Mouse (Mus musculus): ENCODE results near the gene Acer3. TPM values are rescaled to one million over a fixed set of nuclear protein-coding genes. Genes with fewer than 3 reads are reported as not detected.

The Acer3 gene
- polyA plus RNA-seq, 1 experiment from 2014 or later = 24.0 TPM

DNA sequence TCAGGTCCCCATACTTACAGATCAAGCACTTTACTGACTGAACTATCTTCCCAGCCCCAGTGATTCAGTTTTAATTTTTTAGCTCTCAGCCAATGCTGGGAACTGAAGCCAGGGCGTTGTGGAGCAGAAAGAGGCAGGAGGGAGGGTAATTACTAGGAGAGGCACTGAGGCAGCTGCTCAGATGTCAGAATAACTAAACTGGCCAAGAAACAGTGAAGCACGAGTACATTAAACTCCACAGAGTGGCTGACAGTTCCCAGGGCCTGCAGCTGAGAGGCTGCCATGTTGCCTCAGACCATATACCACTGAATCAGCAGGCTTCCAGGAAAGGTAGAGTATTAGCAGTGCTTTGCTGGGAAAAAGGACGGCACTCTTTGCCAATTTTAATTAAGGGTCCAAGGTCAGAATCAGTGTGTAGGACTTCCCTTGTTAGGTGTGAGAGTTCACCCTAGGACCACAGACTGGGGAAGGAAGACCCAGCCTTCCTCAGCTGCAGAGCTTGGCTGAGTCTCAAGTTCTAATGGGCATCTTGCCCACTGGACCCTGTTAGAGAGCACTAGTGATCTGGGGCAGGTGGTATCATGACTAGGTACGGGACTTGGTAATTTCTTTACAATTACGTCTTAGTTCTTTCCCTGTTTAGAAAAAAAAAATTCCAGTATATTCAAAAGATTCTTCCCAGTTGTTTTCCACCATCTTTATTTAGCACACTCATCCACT is 11.8 kb upstream of the Acer3 start:
- H3K4me1 ChIP-seq = peaks cover 43% of the 10 kb centered on the region
- no peak for ATAC-seq (replicated peaks; ENCODE audit: low FRiP score)
- no peaks in the 10 kb centered on the region for H3K9me3 ChIP-seq (replicated peaks)
- 50% methylated on average over 5 of the region's 5 CpGs for WGBS
- no peaks in the 10 kb centered on the region for H3K36me3 ChIP-seq
- no peak overlapping the region for H3K4me2 ChIP-seq
- no peak overlapping the region for H3K4me3 ChIP-seq (replicated peaks)
- no peaks in the 10 kb centered on the region for H3K27me3 ChIP-seq
- no peak overlapping the region for H3K9ac ChIP-seq
- H3K27ac ChIP-seq = no peak overlapping the region

DNA sequence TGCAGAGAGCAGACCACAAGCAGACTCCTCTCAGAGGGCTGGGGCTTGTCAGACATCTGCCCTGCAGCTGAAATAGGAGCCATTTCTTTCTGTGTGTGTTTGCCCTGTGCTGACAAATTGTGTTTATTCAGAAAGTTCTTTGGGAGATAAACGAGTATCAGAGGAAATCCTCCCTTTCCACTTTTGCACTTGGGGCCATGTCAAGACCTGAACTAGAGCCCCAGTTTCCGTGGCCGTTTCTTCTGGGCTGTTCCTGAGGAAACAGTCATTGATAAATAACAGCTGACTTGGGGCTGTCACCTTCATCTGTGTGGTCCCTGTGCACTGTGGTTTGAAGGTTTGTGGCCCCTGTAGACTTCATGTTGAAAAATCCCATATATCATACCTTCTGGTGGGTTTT is 10.9 kb upstream of the Acer3 start:
- no peaks in the 10 kb centered on the region for H3K9me3 ChIP-seq (replicated peaks)
- H3K4me1 ChIP-seq = peaks cover 43% of the 10 kb centered on the region
- no peak overlapping the region for H3K9ac ChIP-seq
- H3K4me2 ChIP-seq = no peak overlapping the region
- H3K27me3 ChIP-seq = no peaks in the 10 kb centered on the region; the same call in 1 of the 2 replicates
- 10% methylated on average over 3 of the region's 3 CpGs for WGBS
- ATAC-seq (replicated peaks; ENCODE audit: low FRiP score) = no peak; the same call in 1 of the 2 replicates
- no peaks in the 10 kb centered on the region for H3K36me3 ChIP-seq
- no peak overlapping the region for H3K27ac ChIP-seq
- no peak overlapping the region for H3K4me3 ChIP-seq (replicated peaks)

DNA sequence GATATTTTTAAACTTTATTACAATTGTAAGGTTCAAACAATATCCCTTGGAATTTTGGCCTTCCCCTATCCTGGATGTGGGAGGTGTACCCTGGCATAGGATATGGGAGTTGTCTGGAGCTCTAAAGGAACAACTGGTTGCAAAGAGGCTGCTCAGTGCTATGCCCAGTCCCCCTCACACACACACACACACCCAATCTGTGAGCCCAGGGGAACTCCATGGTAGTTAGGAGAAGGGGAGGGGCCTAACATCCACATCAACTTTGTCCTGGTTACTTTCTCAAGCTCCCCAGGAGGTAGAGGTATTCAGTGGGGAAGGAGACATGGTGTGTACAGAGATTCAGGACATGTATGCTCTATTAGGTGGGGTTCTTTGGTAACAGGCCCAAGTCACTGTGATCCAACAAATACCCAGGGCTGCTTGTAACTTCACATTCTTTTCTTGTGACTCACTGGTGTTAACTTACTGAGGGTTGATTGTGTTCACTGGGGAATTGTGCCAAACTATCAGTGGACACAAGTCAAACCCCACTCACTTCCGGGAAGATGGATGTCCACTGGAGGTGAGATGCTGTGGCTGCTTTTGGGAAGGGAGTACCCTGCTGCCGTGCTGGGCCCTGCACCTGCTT is 9.5 kb upstream of the Acer3 start:
- no peak overlapping the region for H3K4me3 ChIP-seq (replicated peaks)
- no peak overlapping the region for H3K9ac ChIP-seq
- no peak overlapping the region for H3K27ac ChIP-seq
- no peaks in the 10 kb centered on the region; the same call in 1 of the 2 replicates for H3K27me3 ChIP-seq
- no peaks in the 10 kb centered on the region for H3K36me3 ChIP-seq
- H3K9me3 ChIP-seq (replicated peaks) = no peaks in the 10 kb centered on the region
- 57% methylated on average over 2 of the region's 2 CpGs for WGBS
- ATAC-seq (replicated peaks; ENCODE audit: low FRiP score) = no peak
- peaks cover 36% of the 10 kb centered on the region for H3K4me1 ChIP-seq
- no peak overlapping the region for H3K4me2 ChIP-seq

DNA sequence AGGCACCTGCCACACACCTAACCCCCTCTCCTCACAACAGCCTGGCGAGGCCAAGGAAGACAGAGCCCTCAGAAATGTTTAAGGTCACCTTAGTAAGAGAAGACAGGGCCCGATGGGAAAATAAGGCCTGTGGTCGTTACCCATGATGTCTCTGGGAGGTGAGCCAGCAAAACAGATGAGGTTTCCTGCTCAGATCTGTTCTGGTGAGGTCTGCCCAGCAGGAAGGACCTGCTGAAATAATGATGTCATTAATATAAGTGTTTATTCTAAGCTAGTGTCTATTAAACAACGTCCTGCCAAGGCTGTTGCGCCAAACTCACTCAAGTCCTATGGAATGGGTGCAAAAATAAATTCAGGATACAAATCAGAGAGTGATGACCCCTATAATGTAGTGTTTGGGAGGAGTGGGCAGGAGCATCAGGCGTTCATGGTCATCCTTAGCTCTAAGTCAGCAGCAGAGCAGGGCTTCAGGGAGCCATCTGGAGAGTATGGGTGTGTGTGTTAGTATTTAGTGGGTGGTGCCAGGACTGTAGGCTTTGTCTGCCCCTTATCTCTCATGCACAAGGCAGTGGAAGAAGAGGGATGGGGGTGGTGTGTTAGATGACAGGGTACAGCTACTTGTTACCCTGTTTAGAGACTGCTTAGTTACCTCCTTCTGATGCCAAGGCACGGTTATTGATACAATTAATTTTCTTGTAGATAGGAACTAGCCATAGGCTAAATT is 8.8 kb upstream of the Acer3 start:
- Histone ChIP-seq H3K36me3 (no peaks in the 10 kb centered on the region), H3K4me3 (replicated peaks) (no peak overlapping the region), H3K9me3 (replicated peaks) (no peaks in the 10 kb centered on the region), H3K4me1 (peaks cover 31% of the 10 kb centered on the region), H3K27me3 (no peaks in the 10 kb centered on the region; the same call in 1 of the 2 replicates), H3K4me2 (no peak overlapping the region), H3K27ac (no peak overlapping the region), H3K9ac (no peak overlapping the region)
- WGBS = 72% methylated on average over 7 of the region's 7 CpGs
- ATAC-seq (replicated peaks; ENCODE audit: low FRiP score) = peak; percentile 61; the same call in 1 of the 2 replicates

- WGBS = 59% methylated on average over 2 of the region's 2 CpGs
- no peaks in the 10 kb centered on the region; the same call in 1 of the 2 replicates for H3K27me3 ChIP-seq
Measured at GRCm38 (mm10) chr7:98328311-98328710, 7.3 kb upstream of the Acer3 start.

DNA sequence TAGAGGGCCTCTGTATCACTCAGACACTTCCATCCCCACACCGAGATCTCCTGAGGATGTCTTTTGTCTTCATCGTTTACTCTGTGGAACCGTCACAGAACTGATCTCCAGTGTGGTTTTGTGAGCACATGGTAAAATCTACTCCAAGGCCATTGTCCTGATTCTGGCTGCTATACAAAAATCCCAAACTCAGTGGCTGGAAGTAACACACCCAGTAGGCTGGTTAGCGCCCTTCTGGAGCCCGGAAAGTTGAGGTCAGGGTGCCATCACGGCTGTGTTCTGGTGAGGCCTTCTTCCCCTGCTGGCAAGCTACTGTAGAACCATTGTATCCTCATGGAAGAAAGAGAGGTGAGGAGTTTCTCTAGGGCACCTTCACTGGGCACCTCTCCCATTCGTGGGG is 5.0 kb upstream of the Acer3 start:
- no peak for ATAC-seq (replicated peaks; ENCODE audit: low FRiP score)
- 89% methylated on average over 7 of the region's 7 CpGs for WGBS
- H3K27me3 ChIP-seq = no peaks in the 10 kb centered on the region; the same call in 1 of the 2 replicates
- peaks cover 7% of the 10 kb centered on the region for H3K4me1 ChIP-seq
- no peak overlapping the region for H3K27ac ChIP-seq
- no peak overlapping the region for H3K4me2 ChIP-seq
- no peak overlapping the region for H3K4me3 ChIP-seq (replicated peaks)
- H3K9ac ChIP-seq = no peak overlapping the region
- H3K9me3 ChIP-seq (replicated peaks) = no peaks in the 10 kb centered on the region
- no peaks in the 10 kb centered on the region for H3K36me3 ChIP-seq

More at GRCm38 (mm10) chr7:98328311-98328710, 7.3 kb upstream of the Acer3 start:
- H3K4me2 ChIP-seq = no peak overlapping the region
- H3K27ac ChIP-seq = no peak overlapping the region
- H3K9me3 ChIP-seq (replicated peaks) = no peaks in the 10 kb centered on the region
- H3K4me3 ChIP-seq (replicated peaks) = no peak overlapping the region
- no peaks in the 10 kb centered on the region for H3K36me3 ChIP-seq
- H3K9ac ChIP-seq = no peak overlapping the region
- peaks cover 22% of the 10 kb centered on the region for H3K4me1 ChIP-seq
- no peak for ATAC-seq (replicated peaks; ENCODE audit: low FRiP score)

GRCm38 (mm10) chr7:98324228-98324627 is 3.2 kb upstream of the Acer3 start:
- Histone ChIP-seq H3K9me3 (replicated peaks) (no peaks in the 10 kb centered on the region), H3K36me3 (no peaks in the 10 kb centered on the region), H3K4me2 (no peak overlapping the region), H3K27me3 (no peaks in the 10 kb centered on the region; the same call in 1 of the 2 replicates), H3K9ac (no peak overlapping the region), H3K27ac (no peak overlapping the region), H3K4me3 (replicated peaks) (no peak overlapping the region), H3K4me1 (peaks cover 7% of the 10 kb centered on the region)
- no peak for ATAC-seq (replicated peaks; ENCODE audit: low FRiP score)
- WGBS = 50% methylated on average over 1 of the region's 1 CpGs

DNA sequence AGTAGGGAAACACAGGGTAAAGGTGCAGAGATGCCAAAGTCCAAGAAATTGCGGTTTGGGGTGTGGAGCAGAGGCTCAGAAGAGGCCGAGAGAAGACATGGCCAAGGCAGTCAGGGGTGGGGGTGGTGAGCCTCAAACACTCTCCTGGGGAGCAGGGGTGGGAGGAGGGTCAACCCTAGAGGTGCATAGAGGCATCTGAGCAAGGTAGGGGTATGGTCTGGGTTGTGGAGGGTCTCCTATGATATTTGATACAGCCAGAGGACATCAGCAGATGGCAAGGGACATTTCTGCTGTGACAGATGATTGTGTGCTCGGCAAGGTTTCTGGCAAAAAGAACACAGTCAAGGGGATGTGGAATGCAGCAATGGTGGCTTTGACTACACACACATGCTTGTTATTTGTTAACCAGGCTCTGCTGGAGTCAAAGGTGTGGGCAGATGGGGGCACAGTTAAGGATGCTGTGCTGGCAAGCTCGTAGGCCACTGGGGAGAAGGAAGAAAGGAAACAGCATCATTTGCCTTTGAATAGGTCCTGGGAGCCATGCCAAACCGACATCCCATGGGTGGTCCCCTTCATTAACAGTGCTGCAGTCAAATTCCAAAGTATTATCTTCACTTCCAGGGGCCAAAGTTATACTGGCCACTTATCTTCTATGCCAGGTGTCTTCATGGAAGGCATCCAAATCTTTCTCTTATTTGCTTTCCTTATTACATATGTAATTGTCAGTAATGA is 2.4 kb upstream of the Acer3 start:
- no peak overlapping the region for H3K4me2 ChIP-seq
- no peak overlapping the region for H3K4me3 ChIP-seq (replicated peaks)
- no peaks in the 10 kb centered on the region; the same call in 1 of the 2 replicates for H3K27me3 ChIP-seq
- no peaks in the 10 kb centered on the region for H3K36me3 ChIP-seq
- H3K27ac ChIP-seq = 0 out of 2 replicates have a peak overlapping the region, but pooled peaks have one; percentile 18
- WGBS = 41% methylated on average over 5 of the region's 5 CpGs
- H3K9me3 ChIP-seq (replicated peaks) = no peaks in the 10 kb centered on the region
- no peak for ATAC-seq (replicated peaks; ENCODE audit: low FRiP score)
- H3K4me1 ChIP-seq = peaks cover 7% of the 10 kb centered on the region
- no peak overlapping the region for H3K9ac ChIP-seq

DNA sequence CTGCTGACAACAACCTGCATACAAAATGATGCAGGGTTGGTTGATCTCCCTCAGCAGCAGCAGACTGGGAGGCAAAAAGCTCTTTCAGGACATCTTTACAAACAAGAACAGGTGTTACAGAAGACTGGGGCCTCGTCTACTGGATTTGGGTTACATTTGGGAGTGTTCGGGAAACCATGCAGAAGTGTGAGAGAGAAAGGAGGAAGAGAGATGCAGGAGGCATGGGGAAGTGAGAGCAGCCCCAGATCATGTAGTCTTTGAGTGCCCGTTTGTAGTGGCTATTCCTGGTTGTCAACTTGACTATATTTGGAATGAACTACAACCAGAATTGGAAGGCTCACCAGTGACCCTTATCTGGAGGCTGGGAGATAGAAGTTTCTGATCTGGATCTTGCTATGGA is 1.4 kb upstream of the Acer3 start:
- Histone ChIP-seq H3K9me3 (replicated peaks) (no peaks in the 10 kb centered on the region), H3K36me3 (no peaks in the 10 kb centered on the region), H3K27me3 (no peaks in the 10 kb centered on the region; the same call in 1 of the 2 replicates), H3K27ac (no peak overlapping the region), H3K9ac (no peak overlapping the region), H3K4me2 (no peak overlapping the region), H3K4me3 (replicated peaks) (no peak overlapping the region), H3K4me1 (peaks cover 7% of the 10 kb centered on the region)
- ATAC-seq (replicated peaks; ENCODE audit: low FRiP score) = no peak
- WGBS = 73% methylated on average over 3 of the region's 3 CpGs

- Histone ChIP-seq H3K36me3 (no peaks in the 10 kb centered on the region), H3K4me1 (peaks cover 7% of the 10 kb centered on the region), H3K9ac (no peak overlapping the region), H3K4me3 (replicated peaks) (no peak overlapping the region), H3K27me3 (no peaks in the 10 kb centered on the region), H3K27ac (no peak overlapping the region), H3K9me3 (replicated peaks) (no peaks in the 10 kb centered on the region), H3K4me2 (no peak overlapping the region)
- WGBS = 86% methylated on average over 7 of the region's 7 CpGs
- ATAC-seq (replicated peaks; ENCODE audit: low FRiP score) = no peak
Measured at GRCm38 (mm10) chr7:98320006-98320556, 927 bp downstream of the Acer3 start.

DNA sequence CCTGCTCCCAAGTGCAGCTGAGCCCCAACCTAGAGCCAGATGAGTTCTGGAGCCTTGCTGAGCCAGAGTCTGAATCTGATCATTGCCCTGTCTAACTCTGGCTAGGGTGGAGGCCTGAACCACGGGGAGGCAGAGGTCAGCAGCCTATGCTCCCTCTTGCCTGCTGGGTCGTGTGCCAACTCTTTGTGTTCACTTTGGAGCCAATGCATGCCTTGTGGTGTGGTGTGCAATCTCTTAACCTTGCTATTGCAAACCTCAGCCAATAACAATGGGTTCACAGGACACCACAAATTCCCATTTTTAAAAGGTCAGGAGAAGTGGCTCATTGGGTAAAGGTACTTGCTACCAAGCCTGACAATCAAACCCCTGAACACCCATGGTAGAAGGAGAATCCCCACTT is 4.4 kb downstream of the Acer3 start:
- ATAC-seq (replicated peaks; ENCODE audit: low FRiP score) = no peak

More for the DNA sequence above, 4.4 kb downstream of the Acer3 start:
- no peak overlapping the region for H3K4me2 ChIP-seq
- WGBS = 47% methylated on average over 2 of the region's 2 CpGs
- H3K9ac ChIP-seq = no peak overlapping the region
- H3K9me3 ChIP-seq (replicated peaks) = no peaks in the 10 kb centered on the region
- H3K27ac ChIP-seq = no peak overlapping the region
- no peaks in the 10 kb centered on the region for H3K36me3 ChIP-seq
- no peak overlapping the region for H3K4me3 ChIP-seq (replicated peaks)
- H3K4me1 ChIP-seq = no peaks in the 10 kb centered on the region
- H3K27me3 ChIP-seq = no peaks in the 10 kb centered on the region
